Mouse (Mus musculus) CH12.LX (cell line): ENCODE results near the gene Gpr22. TPM values are rescaled to one million over a fixed set of nuclear protein-coding genes. Genes with fewer than 3 reads are reported as not detected.

Experiments used
- DNase-seq: peaks from one replicate; pipeline ENCODE4 v3.0.0-alpha.2; 2013; ENCODE audit errors: extremely low read depth
- H3K27ac ChIP-seq: 2 replicates; pipeline ENCODE4 v1.5.1; 2012; ENCODE audit warnings: low read depth, mild to moderate bottlenecking, control low read depth, moderate library complexity; ENCODE audit not compliant: insufficient read depth
- H3K27me3 ChIP-seq: replicated peaks from 2 replicates; pipeline ENCODE3; 2012; ENCODE audit warnings: inconsistent platforms
- H3K36me3 ChIP-seq, 2 experiments: replicated peaks in 1 of 2; 2 replicates each; pipeline versions ENCODE3 to v1.6.1; 2012; ENCODE audit warnings: inconsistent platforms in 1 of 2, low read length in 1 of 2, mild to moderate bottlenecking in 1 of 2, mixed read lengths in 1 of 2, moderate library complexity in 1 of 2; ENCODE audit not compliant: control insufficient read depth in 1 of 2, insufficient read depth in 1 of 2
- H3K4me1 ChIP-seq, 2 experiments: 2 replicates each; pipeline ENCODE4 v1.6.1; 2012; ENCODE audit warnings: inconsistent platforms in 1 of 2, moderate library complexity in 1 of 2; ENCODE audit not compliant: insufficient read depth in 2 of 2, control insufficient read depth in 1 of 2
- H3K4me2 ChIP-seq: 2 replicates; pipeline ENCODE4 v1.6.1; 2012; ENCODE audit warnings: low read depth, mild to moderate bottlenecking, control low read depth; ENCODE audit not compliant: poor library complexity, insufficient read depth, severe bottlenecking
- H3K4me3 ChIP-seq, 3 experiments: fragments of 150-350 bp in 1 of 3; sonication (generic) in 1 of 3; replicated peaks in 1 of 3; 2 replicates each; pipeline versions ENCODE3 to v1.5.1; 2011 to 2012; ENCODE audit warnings: low read depth in 2 of 3, low read length in 2 of 3, mild to moderate bottlenecking in 2 of 3, moderate library complexity in 2 of 3, control low read depth in 1 of 3, improper control_type of control experiment in 1 of 3, inconsistent platforms in 1 of 3, mixed read lengths in 1 of 3; ENCODE audit not compliant: poor library complexity in 1 of 3
- H3K79me2 ChIP-seq: replicated peaks from 2 replicates; pipeline ENCODE4 v1.6.1; 2012; ENCODE audit warnings: mild to moderate bottlenecking, moderate library complexity; ENCODE audit not compliant: control insufficient read depth, poor library complexity, insufficient read depth, severe bottlenecking; ENCODE audit errors: extremely low read depth
- H3K9ac ChIP-seq: 2 replicates; pipeline ENCODE4 v1.6.1; 2012; ENCODE audit warnings: low read depth, mild to moderate bottlenecking, control low read depth, moderate library complexity; ENCODE audit not compliant: insufficient read depth
- H3K9me3 ChIP-seq: replicated peaks from 2 replicates; pipeline ENCODE3; 2012; ENCODE audit warnings: low read length, inconsistent platforms, mixed read lengths
- BHLHE40 ChIP-seq: IDR thresholded peaks from 2 replicates; pipeline ENCODE4 v1.6.1; 2011; ENCODE audit warnings: mild to moderate bottlenecking, low read depth, low read length, improper control_type of control experiment
- CHD1 ChIP-seq: IDR thresholded peaks from 2 replicates; pipeline ENCODE4 v1.6.1; 2012; ENCODE audit warnings: low read depth, low read length, improper control_type of control experiment, inconsistent platforms
- CHD2 ChIP-seq: IDR thresholded peaks from 2 replicates; pipeline ENCODE4 v1.6.1; 2011; ENCODE audit warnings: low read length, improper control_type of control experiment
- E2F4 ChIP-seq: IDR thresholded peaks from 2 replicates; pipeline ENCODE4 v1.6.1; 2011; ENCODE audit warnings: low read depth, low read length, improper control_type of control experiment; ENCODE audit not compliant: insufficient replicate concordance
- EP300 ChIP-seq: IDR thresholded peaks from 2 replicates; pipeline ENCODE4 v1.6.1; 2011; ENCODE audit warnings: low read length, improper control_type of control experiment
- ETS1 ChIP-seq: conservative IDR thresholded peaks from 2 replicates; pipeline ENCODE4 v1.6.1; 2012; ENCODE audit warnings: low read depth, mild to moderate bottlenecking, inconsistent platforms, low read length, improper control_type of control experiment, moderate library complexity
- GABPA ChIP-seq: IDR thresholded peaks from 2 replicates; pipeline ENCODE4 v1.6.1; 2012; ENCODE audit warnings: low read depth, low read length, improper control_type of control experiment, inconsistent platforms; ENCODE audit not compliant: insufficient replicate concordance
- HCFC1 ChIP-seq: IDR thresholded peaks from 2 replicates; pipeline ENCODE4 v1.6.1; 2012; ENCODE audit warnings: low read depth, mild to moderate bottlenecking, inconsistent platforms, low read length, improper control_type of control experiment
- IRF4 ChIP-seq: IDR thresholded peaks from 2 replicates; pipeline ENCODE4 v1.6.1; 2014; ENCODE audit warnings: low read depth, mild to moderate bottlenecking, inconsistent platforms, low read length, improper control_type of control experiment
- MAFK ChIP-seq: IDR thresholded peaks from 2 replicates; pipeline ENCODE4 v1.6.1; 2011; ENCODE audit warnings: low read length, improper control_type of control experiment; ENCODE audit not compliant: insufficient replicate concordance
- MAX ChIP-seq: IDR thresholded peaks from 2 replicates; pipeline ENCODE4 v1.6.1; 2011; ENCODE audit warnings: low read length, improper control_type of control experiment
- MXI1 ChIP-seq: IDR thresholded peaks from 2 replicates; pipeline ENCODE4 v1.6.1; 2011; ENCODE audit warnings: mild to moderate bottlenecking, low read depth, low read length, improper control_type of control experiment
- NELFE ChIP-seq: IDR thresholded peaks from 2 replicates; pipeline ENCODE4 v1.6.1; 2011; ENCODE audit warnings: low read depth, low read length, improper control_type of control experiment
- NRF1 ChIP-seq: IDR thresholded peaks from 2 replicates; pipeline ENCODE4 v1.6.1; 2014; ENCODE audit warnings: low read depth, mild to moderate bottlenecking, inconsistent platforms, low read length, improper control_type of control experiment, moderate library complexity
- POLR2A ChIP-seq: IDR thresholded peaks from 2 replicates; pipeline ENCODE4 v1.6.1; 2011; ENCODE audit warnings: low read depth, mild to moderate bottlenecking, improper control_type of control experiment, low read length
- RAD21 ChIP-seq: IDR thresholded peaks from 2 replicates; pipeline ENCODE4 v1.6.1; 2011; ENCODE audit warnings: low read depth, mild to moderate bottlenecking, low read length, improper control_type of control experiment, moderate library complexity
- TCF12 ChIP-seq: IDR thresholded peaks from 2 replicates; pipeline ENCODE4 v1.6.1; 2014; ENCODE audit warnings: low read depth, mild to moderate bottlenecking, inconsistent platforms, low read length, improper control_type of control experiment
- UBTF ChIP-seq: IDR thresholded peaks from 2 replicates; pipeline ENCODE4 v1.6.1; 2012; ENCODE audit warnings: low read depth, mild to moderate bottlenecking, inconsistent platforms, low read length, improper control_type of control experiment, moderate library complexity
- USF1 ChIP-seq: IDR thresholded peaks from 2 replicates; pipeline ENCODE4 v1.6.1; 2014; ENCODE audit warnings: low read depth, mild to moderate bottlenecking, inconsistent platforms, low read length, improper control_type of control experiment
- ZKSCAN1 ChIP-seq: IDR thresholded peaks from 2 replicates; pipeline ENCODE4 v1.6.1; 2012; ENCODE audit warnings: low read depth, inconsistent platforms, low read length, improper control_type of control experiment, borderline replicate concordance
- ZNF384 ChIP-seq: IDR thresholded peaks from 2 replicates; pipeline ENCODE4 v1.6.1; 2012; ENCODE audit warnings: low read depth, low read length, improper control_type of control experiment, inconsistent platforms
- dilution Hi-C: fragments of 300-500 bp; cut with MboI; formaldehyde crosslinking; loops from 2 replicates; pipeline ENCODE4 v1.14.3; 2020; ENCODE audit warnings: low sequenced_read_pairs; ENCODE audit not compliant: extremely low pct_unique_long_range_greater_than_20kb, extremely low pct_ligation_motif_present
- in situ Hi-C: fragments of 300-500 bp; cut with MboI; formaldehyde crosslinking; loops from 3 replicates; pipeline ENCODE4 v1.14.3; 2019; ENCODE audit warnings: low sequenced_read_pairs, low pct_ligation_motif_present, low pct_unique_long_range_greater_than_20kb, mixed read lengths
- polyA plus RNA-seq: library from polyadenylated mRNA; unstranded; fragments of >175 nt; gene quantifications from 2 replicates; pipeline ENCODE4 v1.2.1, GENCODE M21; 2012; ENCODE audit warnings: low read depth; ENCODE audit not compliant: insufficient read length
- total RNA-seq, 2 experiments: library from RNA; depleted of rRNA; stranded (reverse); fragments of 300-350 nt in 1 of 2; fragments of >200 nt in 1 of 2; gene quantifications; 2 replicates each; pipeline ENCODE4 v1.2.3; 2012 to 2014

Gpr22 gene
- total and polyA plus RNA-seq, 3 experiments, result not detected

GRCm38 (mm10) chr12:31734616-31735015, 20.9 kb upstream of the Gpr22 start:
- no peaks in the 10 kb centered on the region for H3K4me1 ChIP-seq
- no peak overlapping the region for H3K4me2 ChIP-seq
- dilution Hi-C loops (no loop called here), in situ Hi-C loops (no loop called here)
- H3K79me2 ChIP-seq, result no peaks in the 10 kb centered on the region
- H3K4me3 ChIP-seq, result no peak overlapping the region
- no peaks in the 10 kb centered on the region for H3K27me3 ChIP-seq
- H3K36me3 ChIP-seq, result no peaks in the 10 kb centered on the region
- no peaks in the 10 kb centered on the region for H3K9me3 ChIP-seq
- no peak overlapping the region for H3K9ac ChIP-seq
- TF ChIP-seq POLR2A, result no peak
- no peak for TF ChIP-seq IRF4
- TF ChIP-seq NELFE, result no peak
- TF ChIP-seq EP300, result no peak
- no peak for TF ChIP-seq ETS1
- TF ChIP-seq HCFC1, result no peak
- no peak for TF ChIP-seq GABPA
- no peak for TF ChIP-seq MAX
- H3K27ac ChIP-seq, result no peak overlapping the region
- DNase-seq, result no peak

- in situ Hi-C loops, result no loop called here
Observed at GRCm38 (mm10) chr12:31730126-31730525, 16.4 kb upstream of the Gpr22 start.

GRCm38 (mm10) chr12:31726707-31727106, 13.0 kb upstream of the Gpr22 start:
- TF ChIP-seq E2F4 (no peak), USF1 (no peak), UBTF (no peak), TCF12 (no peak), BHLHE40 (no peak), POLR2A (no peak), NRF1 (no peak), CHD1 (no peak), CHD2 (no peak), RAD21 (no peak), MXI1 (no peak), ZKSCAN1 (no peak), ZNF384 (no peak), HCFC1 (no peak), GABPA (no peak), NELFE (no peak), EP300 (no peak), MAFK (no peak)
- TF ChIP-seq, all 38 proteins: peak for 0
- H3K9me3 ChIP-seq, result no peaks in the 10 kb centered on the region
- no peak overlapping the region for H3K27ac ChIP-seq
- in situ Hi-C loops, result loop anchor here (10.0 kb wide), 1 partner anchor 222 kb away; no protein-coding TSS in a partner anchor
- H3K9ac ChIP-seq, result no peak overlapping the region
- peaks cover 0 to 2% of the 10 kb centered on the region in 2 experiments for H3K36me3 ChIP-seq
- dilution Hi-C loops, result no loop called here
- no peak for DNase-seq
- no peak overlapping the region for H3K4me2 ChIP-seq
- H3K27me3 ChIP-seq, result no peaks in the 10 kb centered on the region
- H3K79me2 ChIP-seq, result no peaks in the 10 kb centered on the region
- no peaks in the 10 kb centered on the region for H3K4me1 ChIP-seq
- no peak overlapping the region for H3K4me3 ChIP-seq

More at GRCm38 (mm10) chr12:31730126-31730525, 16.4 kb upstream of the Gpr22 start:
- Histone ChIP-seq H3K4me2 (no peak overlapping the region), H3K4me3 (no peak overlapping the region), H3K36me3 (no peaks in the 10 kb centered on the region), H3K9me3 (no peaks in the 10 kb centered on the region), H3K27me3 (no peaks in the 10 kb centered on the region), H3K79me2 (no peaks in the 10 kb centered on the region), H3K9ac (no peak overlapping the region), H3K27ac (no peak overlapping the region), H3K4me1 (no peaks in the 10 kb centered on the region)
- DNase-seq, result no peak
- dilution Hi-C loops, result no loop called here
- TF ChIP-seq ZNF384 (no peak), HCFC1 (no peak)
